Mouse (Mus musculus) MEL (cell line): Measurements from ENCODE around the gene Peg10. TPM values are rescaled to one million over a fixed set of nuclear protein-coding genes. Genes with fewer than 3 reads are reported as not detected.

Source experiments
- DNase-seq: peaks from one replicate; pipeline ENCODE4 v3.0.0; 2011; ENCODE audit warnings: low read depth, low spot score
- H3K27ac ChIP-seq: 2 replicates; pipeline ENCODE4 v1.5.1; 2012; ENCODE audit warnings: low read depth, mild to moderate bottlenecking, control low read depth, low read length, moderate library complexity; ENCODE audit not compliant: control insufficient read depth
- H3K27me3 ChIP-seq, 2 experiments: fragments of 150-350 bp in 1 of 2; sonication (generic) in 1 of 2; 2 replicates each; pipeline ENCODE4 v1.6.1; 2012; ENCODE audit warnings: low read length in 2 of 2, mild to moderate bottlenecking in 2 of 2, improper control_type of control experiment in 1 of 2, moderate library complexity in 1 of 2; ENCODE audit not compliant: insufficient read depth in 2 of 2, control insufficient read depth in 1 of 2
- H3K36me3 ChIP-seq, 2 experiments: 2 replicates each; pipeline ENCODE4 v1.6.1; 2012 to 2014; ENCODE audit warnings: low read length in 2 of 2, improper control_type of control experiment in 1 of 2, inconsistent platforms in 1 of 2, mild to moderate bottlenecking in 1 of 2; ENCODE audit not compliant: insufficient read depth in 2 of 2, control insufficient read depth in 1 of 2
- H3K4me1 ChIP-seq, 2 experiments: fragments of 150-350 bp in 1 of 2; sonication (generic) in 1 of 2; 2 replicates each; pipeline ENCODE4 v1.6.1; 2012; ENCODE audit warnings: low read length in 2 of 2, improper control_type of control experiment in 1 of 2, mild to moderate bottlenecking in 1 of 2; ENCODE audit not compliant: insufficient read depth in 2 of 2, control insufficient read depth in 1 of 2
- H3K4me3 ChIP-seq, 2 experiments: fragments of 150-350 bp in 1 of 2; sonication (generic) in 1 of 2; 2 replicates each; pipeline ENCODE4 v1.5.1; 2012; ENCODE audit warnings: low read depth in 2 of 2, low read length in 2 of 2, mild to moderate bottlenecking in 2 of 2, moderate library complexity in 2 of 2, control low read depth in 1 of 2, improper control_type of control experiment in 1 of 2; ENCODE audit not compliant: control insufficient read depth in 1 of 2, insufficient read depth in 1 of 2
- H3K79me2 ChIP-seq: 2 replicates; pipeline ENCODE4 v1.6.1; 2012; ENCODE audit warnings: mild to moderate bottlenecking, low read length, moderate library complexity; ENCODE audit not compliant: control insufficient read depth, poor library complexity, insufficient read depth
- H3K9ac ChIP-seq: 2 replicates; pipeline ENCODE4 v1.6.1; 2012; ENCODE audit warnings: low read depth, mild to moderate bottlenecking, control low read depth, low read length, moderate library complexity; ENCODE audit not compliant: control insufficient read depth, poor library complexity, severe bottlenecking
- H3K9me3 ChIP-seq: fragments of 150-350 bp; sonication (generic); replicated peaks from 2 replicates; pipeline ENCODE4 v1.6.1; 2012; ENCODE audit warnings: mild to moderate bottlenecking, low read length, improper control_type of control experiment, moderate library complexity; ENCODE audit not compliant: insufficient read depth
- BHLHE40 ChIP-seq: IDR thresholded peaks from 2 replicates; pipeline ENCODE4 v1.6.1; 2012; ENCODE audit warnings: low read depth, mild to moderate bottlenecking, inconsistent platforms, low read length, improper control_type of control experiment, borderline replicate concordance
- CHD2 ChIP-seq: IDR thresholded peaks from 2 replicates; pipeline ENCODE4 v1.6.1; 2011; ENCODE audit warnings: low read length, improper control_type of control experiment
- CTCF ChIP-seq, 3 experiments: IDR thresholded peaks in 2 of 3; conservative IDR thresholded peaks in 1 of 3; 2 replicates each; pipeline ENCODE4 v1.5.1; 2011 to 2012; ENCODE audit warnings: low read length in 3 of 3, low read depth in 2 of 3, mild to moderate bottlenecking in 2 of 3, improper control_type of control experiment in 1 of 3, inconsistent platforms in 1 of 3, mixed read lengths in 1 of 3, moderate library complexity in 1 of 3; ENCODE audit not compliant: control insufficient read depth in 1 of 3, insufficient read depth in 1 of 3, poor library complexity in 1 of 3, severe bottlenecking in 1 of 3
- EP300 ChIP-seq, 2 experiments: IDR thresholded peaks; 2 replicates each; pipeline ENCODE4 v1.6.1; 2011; ENCODE audit warnings: improper control_type of control experiment in 2 of 2, low read length in 2 of 2, low read depth in 1 of 2, mild to moderate bottlenecking in 1 of 2
- ETS1 ChIP-seq: IDR thresholded peaks from 2 replicates; pipeline ENCODE4 v1.6.1; 2012; ENCODE audit warnings: low read depth, mild to moderate bottlenecking, inconsistent platforms, low read length, improper control_type of control experiment, moderate library complexity
- GABPA ChIP-seq: IDR thresholded peaks from 2 replicates; pipeline ENCODE4 v1.6.1; 2012; ENCODE audit warnings: low read depth, mild to moderate bottlenecking, inconsistent platforms, low read length, improper control_type of control experiment, moderate library complexity
- HCFC1 ChIP-seq: IDR thresholded peaks from 2 replicates; pipeline ENCODE4 v1.6.1; 2012; ENCODE audit warnings: low read depth, mild to moderate bottlenecking, inconsistent platforms, low read length, improper control_type of control experiment, moderate library complexity
- JUND ChIP-seq: IDR thresholded peaks from 2 replicates; pipeline ENCODE4 v1.6.1; 2011; ENCODE audit warnings: low read depth, mild to moderate bottlenecking, improper control_type of control experiment, low read length
- MAX ChIP-seq: IDR thresholded peaks from 2 replicates; pipeline ENCODE4 v1.6.1; 2011; ENCODE audit warnings: low read length, improper control_type of control experiment
- MEF2A ChIP-seq: IDR thresholded peaks from 2 replicates; pipeline ENCODE4 v1.6.1; 2014; ENCODE audit warnings: low read depth, mild to moderate bottlenecking, inconsistent platforms, low read length, improper control_type of control experiment; ENCODE audit not compliant: poor library complexity, insufficient replicate concordance, severe bottlenecking; ENCODE audit errors: extremely low read depth
- MYC ChIP-seq: IDR thresholded peaks from 2 replicates; pipeline ENCODE4 v1.6.1; 2011; ENCODE audit warnings: low read depth, mild to moderate bottlenecking, low read length, improper control_type of control experiment, moderate library complexity
- NRF1 ChIP-seq: IDR thresholded peaks from 2 replicates; pipeline ENCODE4 v1.6.1; 2014; ENCODE audit warnings: low read depth, mild to moderate bottlenecking, inconsistent platforms, low read length, improper control_type of control experiment, moderate library complexity; ENCODE audit not compliant: poor library complexity, insufficient read depth, severe bottlenecking
- SMC3 ChIP-seq: IDR thresholded peaks from 2 replicates; pipeline ENCODE4 v1.6.1; 2011; ENCODE audit warnings: low read depth, low read length, improper control_type of control experiment
- TBP ChIP-seq: IDR thresholded peaks from 2 replicates; pipeline ENCODE4 v1.8.0; 2011; ENCODE audit warnings: low read depth, low read length, improper control_type of control experiment
- TCF12 ChIP-seq: IDR thresholded peaks from 2 replicates; pipeline ENCODE4 v1.6.1; 2014; ENCODE audit warnings: low read depth, mild to moderate bottlenecking, inconsistent platforms, low read length, improper control_type of control experiment, moderate library complexity
- USF1 ChIP-seq: IDR thresholded peaks from 2 replicates; pipeline ENCODE4 v1.6.1; 2014; ENCODE audit warnings: low read depth, mild to moderate bottlenecking, inconsistent platforms, low read length, improper control_type of control experiment, moderate library complexity
- ZC3H11A ChIP-seq: IDR thresholded peaks from 2 replicates; pipeline ENCODE4 v1.6.1; 2012; ENCODE audit warnings: low read depth, mild to moderate bottlenecking, inconsistent platforms, low read length, improper control_type of control experiment
- ZKSCAN1 ChIP-seq: IDR thresholded peaks from 2 replicates; pipeline ENCODE4 v1.6.1; 2012; ENCODE audit warnings: low read depth, mild to moderate bottlenecking, inconsistent platforms, low read length, improper control_type of control experiment, moderate library complexity
- polyA plus RNA-seq, 2 experiments: library from polyadenylated mRNA; stranded (reverse) in 1 of 2; unstranded in 1 of 2; fragments of >175 nt in 1 of 2; fragments of >200 nt in 1 of 2; gene quantifications; 2 replicates each; pipeline versions ENCODE4 v1.2.1 to v1.2.4; 2012; ENCODE audit warnings: low replicate concordance in 2 of 2, low read depth in 1 of 2; ENCODE audit not compliant: insufficient read length in 2 of 2, insufficient read depth in 1 of 2, missing spikeins in 1 of 2
- total RNA-seq: library from RNA; depleted of rRNA; stranded (reverse); fragments of 300-350 nt; gene quantifications from 2 replicates; pipeline ENCODE4 v1.2.3, GENCODE M21; 2012

Peg10 gene
- total and polyA plus RNA-seq, 3 experiments, result not detected

DNA sequence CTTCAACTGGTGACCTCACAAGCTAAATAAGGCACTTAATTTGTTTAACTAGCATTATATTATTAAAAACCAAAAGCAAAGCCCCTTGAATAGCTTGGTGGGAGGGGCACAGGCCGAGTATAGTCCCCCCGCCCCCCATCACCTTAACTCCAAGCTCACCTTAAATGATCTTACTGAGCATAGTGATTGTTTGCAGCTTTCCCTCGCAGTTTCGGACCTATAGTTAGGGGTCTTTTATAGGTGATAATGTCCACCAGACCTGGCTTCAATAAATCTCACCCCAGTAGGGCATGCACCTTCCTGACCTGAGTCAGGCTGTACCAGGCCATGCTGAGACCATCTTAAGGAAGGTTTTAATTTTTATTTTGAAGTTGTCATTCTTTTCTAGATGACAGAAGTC lies 4.2 kb downstream of the Peg10 start:
- Histone ChIP-seq H3K27ac (no peak overlapping the region), H3K4me3 (no peak overlapping the region), H3K9me3 (no peaks in the 10 kb centered on the region), H3K36me3 (no peaks in the 10 kb centered on the region), H3K4me1 (no peaks in the 10 kb centered on the region), H3K27me3 (no peaks in the 10 kb centered on the region; a peak in 1 of 4 replicates), H3K79me2 (no peaks in the 10 kb centered on the region), H3K9ac (no peak overlapping the region)
- no peak for TF ChIP-seq TBP
- TF ChIP-seq BHLHE40, result no peak
- no peak for TF ChIP-seq ETS1
- TF ChIP-seq JUND, result no peak
- TF ChIP-seq ZC3H11A, result no peak
- TF ChIP-seq ZKSCAN1, result no peak
- TF ChIP-seq MEF2A, result no peak
- TF ChIP-seq NRF1, result no peak
- TF ChIP-seq MAX, result no peak
- TF ChIP-seq MYC, result no peak
- no peak for TF ChIP-seq CHD2
- no peak for TF ChIP-seq CTCF (IDR thresholded peaks at IDR 0.05 in 2 of 3, conservative IDR thresholded peaks at IDR 0.05 in 1 of 3; ENCODE audit: control insufficient read depth in 1 of 3, insufficient read depth in 1 of 3, low read depth in 2 of 3, low read length in 3 of 3, poor library complexity in 1 of 3, severe bottlenecking in 1 of 3)
- TF ChIP-seq GABPA, result no peak
- no peak for TF ChIP-seq SMC3
- no peak for DNase-seq

DNA sequence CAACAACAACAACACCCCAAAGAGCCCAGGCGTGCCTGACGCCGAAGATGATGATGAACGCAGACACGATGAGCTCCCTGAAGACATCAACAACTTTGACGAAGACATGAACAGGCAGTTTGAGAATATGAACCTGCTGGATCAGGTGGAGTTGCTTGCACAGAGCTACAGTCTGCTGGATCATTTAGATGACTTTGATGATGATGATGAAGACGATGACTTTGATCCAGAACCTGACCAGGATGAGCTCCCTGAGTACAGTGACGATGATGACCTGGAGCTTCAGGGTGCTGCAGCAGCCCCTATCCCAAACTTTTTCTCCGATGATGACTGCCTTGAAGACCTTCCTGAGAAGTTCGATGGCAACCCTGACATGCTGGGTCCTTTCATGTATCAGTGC lies 7.2 kb downstream of the Peg10 start:
- H3K9me3 ChIP-seq, result no peaks in the 10 kb centered on the region
- H3K79me2 ChIP-seq, result no peaks in the 10 kb centered on the region
- no peak overlapping the region for H3K9ac ChIP-seq
- TF ChIP-seq EP300 (IDR thresholded peaks at IDR 0.05; ENCODE audit: low read depth in 1 of 2, low read length in 2 of 2) (no peak), USF1 (no peak), HCFC1 (no peak), TCF12 (no peak), JUND (no peak), GABPA (no peak)
- H3K36me3 ChIP-seq, result no peaks in the 10 kb centered on the region
- H3K27me3 ChIP-seq, result no peaks in the 10 kb centered on the region; a peak in 1 of 4 replicates
- H3K27ac ChIP-seq, result no peak overlapping the region
- no peak for DNase-seq
- H3K4me1 ChIP-seq, result no peaks in the 10 kb centered on the region
- H3K4me3 ChIP-seq, result no peak overlapping the region
